Mouse (Mus musculus) midbrain, postnatal 0 days (tissue): ENCODE data around the gene Slc8a1. TPM values are rescaled to one million over a fixed set of nuclear protein-coding genes. Genes with fewer than 3 reads are reported as not detected.

Experiments
- ATAC-seq: fragments of 200-750 bp; cut with Nextera tagmentation; 2 replicates; pipeline ENCODE4 v1.8.0; 2017; ENCODE audit warnings: moderate number of reproducible peaks, mild to moderate bottlenecking, moderate TSS enrichment, moderate library complexity; ENCODE audit not compliant: low FRiP score
- DNase-seq: peaks from one replicate; pipeline ENCODE4 v3.0.0-alpha.2; 2015; ENCODE audit warnings: low spot score
- H3K27ac ChIP-seq: fragments of 300-500 bp; sonication (generic); 2 replicates; pipeline ENCODE4 v1.5.1; 2014; ENCODE audit warnings: low read depth, mild to moderate bottlenecking, low read length, mixed read lengths
- H3K27me3 ChIP-seq: fragments of 300-500 bp; sonication (generic); 2 replicates; pipeline ENCODE4 v1.6.1; 2014; ENCODE audit warnings: low read length, control low read depth, mixed read lengths; ENCODE audit not compliant: insufficient read depth
- H3K36me3 ChIP-seq: fragments of 300-500 bp; sonication (generic); 2 replicates; pipeline ENCODE4 v1.6.1; 2014; ENCODE audit warnings: low read length, control low read depth, mixed read lengths; ENCODE audit not compliant: insufficient read depth
- H3K4me1 ChIP-seq: fragments of 300-500 bp; sonication (generic); 2 replicates; pipeline ENCODE4 v1.6.1; 2014; ENCODE audit warnings: mild to moderate bottlenecking, control low read depth, antibody characterized with exemption, low read length, mixed read lengths; ENCODE audit not compliant: insufficient read depth
- H3K4me2 ChIP-seq: fragments of 300-500 bp; sonication (generic); 2 replicates; pipeline ENCODE4 v1.6.1; 2014; ENCODE audit warnings: low read depth, mild to moderate bottlenecking, low read length, mixed read lengths; ENCODE audit not compliant: poor library complexity, severe bottlenecking
- H3K4me3 ChIP-seq: fragments of 300-500 bp; sonication (generic); 2 replicates; pipeline ENCODE4 v1.5.1; 2014; ENCODE audit warnings: low read depth, mild to moderate bottlenecking, low read length, moderate library complexity
- H3K9ac ChIP-seq: fragments of 300-500 bp; sonication (generic); replicated peaks from 2 replicates; pipeline ENCODE4 v1.6.1; 2014; ENCODE audit warnings: mild to moderate bottlenecking, low read length, moderate library complexity, mixed read lengths; ENCODE audit not compliant: poor library complexity, severe bottlenecking
- H3K9me3 ChIP-seq: fragments of 300-500 bp; sonication (generic); 2 replicates; pipeline ENCODE4 v1.6.1; 2016; ENCODE audit warnings: low read length, control low read depth
- CTCF ChIP-seq: IDR thresholded peaks from 2 replicates; pipeline ENCODE4 v1.5.1; 2016; ENCODE audit warnings: antibody characterized with exemption, mild to moderate bottlenecking
- WGBS: fragments of 180-500 bp; shearing (Covaris S2); extraction: QIAGEN DNeasy Blood & Tissue Kit; methylation state at CpG from one replicate; pipeline ENCODE4 v1.1.7; 2014; 5-methylcytosine and 5-hydroxymethylcytosine counted together
- polyA plus RNA-seq: library from polyadenylated mRNA; unstranded; fragments of >200 nt; fragmentation: Nextera tagmentation; extraction: Ambion mirVana; gene quantifications from 2 replicates; pipeline ENCODE4 v1.2.1, GENCODE M21; 2015
- total RNA-seq: library from RNA; depleted of rRNA; stranded (reverse); fragments of >200 nt; gene quantifications from 2 replicates; pipeline ENCODE4 v1.2.3, GENCODE M21; 2014

The Slc8a1 gene
- total and polyA plus RNA-seq, 2 experiments from 2014 or later: 17.9 to 123 TPM

GRCm38 (mm10) chr17:81455269-81455668 is 282.9 kb downstream of the Slc8a1 start:
- DNase-seq (peak; percentile 9), ATAC-seq (no peak)
- no peak for TF ChIP-seq CTCF
- WGBS: 43% methylated on average over 3 of the region's 3 CpGs
- Histone ChIP-seq H3K9me3 (no peaks in the 10 kb centered on the region), H3K4me2 (no peak overlapping the region), H3K27me3 (no peaks in the 10 kb centered on the region), H3K9ac (no peak overlapping the region), H3K27ac (no peak overlapping the region), H3K4me3 (no peak overlapping the region), H3K36me3 (no peaks in the 10 kb centered on the region), H3K4me1 (no peaks in the 10 kb centered on the region)

GRCm38 (mm10) chr17:81441463-81441862 is 296.7 kb downstream of the Slc8a1 start, which contains the start of gene Gm11096:
Gm11096 (plus strand) TSS chr17:81441763.
- H3K4me1 ChIP-seq: no peaks in the 10 kb centered on the region
- no peak within 1 kb of the TSS for H3K9ac ChIP-seq
- H3K27me3 ChIP-seq: no peaks in the 10 kb centered on the region
- 0 out of 2 replicates have a peak, but pooled peaks cover 3% of the 10 kb centered on the region for H3K36me3 ChIP-seq
- no peak for DNase-seq
- no peak within 1 kb of the TSS for H3K4me2 ChIP-seq
- no peak for TF ChIP-seq CTCF
- ATAC-seq: no peak
- no peaks in the 10 kb centered on the region for H3K9me3 ChIP-seq
- H3K4me3 ChIP-seq: no peak within 1 kb of the TSS
- no peak within 1 kb of the TSS for H3K27ac ChIP-seq

GRCm38 (mm10) chr17:81433148-81433547 is 305.0 kb downstream of the Slc8a1 start:
- no peak for TF ChIP-seq CTCF
- Histone ChIP-seq H3K36me3 (0 out of 2 replicates have a peak, but pooled peaks cover 3% of the 10 kb centered on the region), H3K27ac (no peak overlapping the region), H3K9me3 (no peaks in the 10 kb centered on the region), H3K4me2 (no peak overlapping the region), H3K4me1 (no peaks in the 10 kb centered on the region), H3K9ac (no peak overlapping the region), H3K4me3 (no peak overlapping the region), H3K27me3 (no peaks in the 10 kb centered on the region)
- DNase-seq (no peak), ATAC-seq (no peak)
- WGBS: 45% methylated on average over 5 of the region's 5 CpGs

- H3K4me3 ChIP-seq: no peak overlapping the region
- DNase-seq (no peak), ATAC-seq (no peak)
- no peaks in the 10 kb centered on the region for H3K9me3 ChIP-seq
- H3K27me3 ChIP-seq: no peaks in the 10 kb centered on the region
- 0 out of 2 replicates have a peak, but pooled peaks cover 3% of the 10 kb centered on the region for H3K36me3 ChIP-seq
- no peak overlapping the region for H3K27ac ChIP-seq
- 74% methylated on average over 2 of the region's 2 CpGs for WGBS
- H3K4me2 ChIP-seq: no peak overlapping the region
- no peak overlapping the region for H3K9ac ChIP-seq
- TF ChIP-seq CTCF: no peak
- H3K4me1 ChIP-seq: no peaks in the 10 kb centered on the region
Measured at GRCm38 (mm10) chr17:81432733-81433132, 305.4 kb downstream of the Slc8a1 start.

DNA sequence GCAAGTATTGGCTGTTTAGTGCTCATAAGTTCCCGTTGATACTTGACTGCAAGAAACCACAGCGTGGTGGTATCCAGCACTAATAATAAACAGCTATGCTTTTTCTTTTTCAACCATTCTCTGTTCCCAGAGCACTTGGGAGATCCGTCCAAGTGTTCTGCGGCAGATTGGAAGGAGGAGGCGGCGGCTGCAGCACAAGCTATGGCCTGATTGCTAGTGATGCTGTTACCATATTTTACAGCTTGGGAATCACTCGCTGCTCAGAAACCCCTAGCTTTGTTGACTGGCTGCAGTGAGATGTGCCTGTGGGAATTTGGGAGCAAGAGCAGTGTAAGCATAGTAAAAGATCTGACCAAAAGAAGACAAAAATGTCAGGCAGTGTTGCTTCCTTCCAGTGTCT is 310.9 kb downstream of the Slc8a1 start:
- Histone ChIP-seq H3K36me3 (no peaks in the 10 kb centered on the region), H3K27ac (no peak overlapping the region), H3K4me2 (no peak overlapping the region), H3K4me1 (no peaks in the 10 kb centered on the region), H3K9ac (no peak overlapping the region), H3K9me3 (no peaks in the 10 kb centered on the region), H3K27me3 (no peaks in the 10 kb centered on the region), H3K4me3 (no peak overlapping the region)
- DNase-seq: no peak
- no peak for ATAC-seq
- WGBS: 83% methylated on average over 7 of the region's 7 CpGs
- no peak for TF ChIP-seq CTCF

DNA sequence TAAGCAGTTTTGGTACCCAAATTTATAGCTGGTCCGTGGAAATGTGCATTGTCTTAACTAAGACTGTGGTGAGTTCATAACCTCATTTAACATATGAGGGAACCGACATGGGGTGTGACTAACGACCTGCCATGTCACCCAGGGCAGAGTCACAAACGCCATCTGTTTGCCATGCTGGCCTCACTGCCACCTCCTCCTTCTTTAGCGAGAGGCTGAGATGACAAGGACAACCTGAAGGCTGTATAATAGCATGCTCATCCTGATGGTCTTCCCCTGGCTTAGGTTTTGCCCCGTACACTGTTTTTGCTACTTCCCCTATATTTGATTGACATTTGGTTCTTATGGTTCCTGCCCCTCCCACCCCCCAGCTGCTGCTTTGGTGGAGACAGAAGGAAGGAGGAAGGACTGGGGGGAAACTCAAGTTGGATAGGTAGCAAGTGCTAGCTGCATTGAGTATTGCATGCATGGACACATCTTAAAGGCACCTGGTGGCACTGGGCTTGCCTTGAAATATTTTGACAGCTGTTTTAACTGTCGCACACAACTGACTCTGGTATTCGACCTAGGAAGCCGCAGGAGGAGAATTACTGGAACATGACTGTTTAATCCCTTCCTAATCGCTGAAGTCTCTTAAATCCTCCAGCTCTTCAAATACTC is 313.8 kb downstream of the Slc8a1 start:
- Histone ChIP-seq H3K4me1 (no peaks in the 10 kb centered on the region), H3K4me3 (no peak overlapping the region), H3K36me3 (no peaks in the 10 kb centered on the region), H3K4me2 (no peak overlapping the region), H3K9ac (no peak overlapping the region), H3K27ac (no peak overlapping the region), H3K27me3 (no peaks in the 10 kb centered on the region), H3K9me3 (no peaks in the 10 kb centered on the region)
- TF ChIP-seq CTCF: no peak
- peak; percentile 25 for DNase-seq
- 39% methylated on average over 10 of the region's 10 CpGs for WGBS
- no peak for ATAC-seq
